Mouse (Mus musculus): ENCODE measurements around the gene Arhgef7. TPM values are rescaled to one million over a fixed set of nuclear protein-coding genes. Genes with fewer than 3 reads are reported as not detected.

The Arhgef7 gene
- total RNA-seq, 1 experiment, result 33.0 TPM

GRCm38 (mm10) chr8:11782607-11783006 lies 55.1 kb downstream of the Arhgef7 start:
- TF ChIP-seq ZC3H11A (IDR thresholded peaks at IDR 0.05; ENCODE audit: borderline replicate concordance, low read depth, low read length) (no peak), ZNF384 (IDR thresholded peaks at IDR 0.05; ENCODE audit: low read depth, low read length) (no peak), HCFC1 (IDR thresholded peaks at IDR 0.05; ENCODE audit: borderline replicate concordance, insufficient read depth, low read length) (no peak), CHD2 (IDR thresholded peaks at IDR 0.05; ENCODE audit: low read depth, low read length) (no peak), MAFK (IDR thresholded peaks at IDR 0.05; ENCODE audit: insufficient read depth, low read depth, low read length) (no peak)
- in situ Hi-C loops (cut with MboI; ENCODE audit: low sequenced_read_pairs in 2 of 2, unreplicated experiment in 2 of 2), result no loop called here
- Histone ChIP-seq H3K4me1 (ENCODE audit: control insufficient read depth in 2 of 2, insufficient read depth in 2 of 2, low read length in 2 of 2, poor library complexity in 1 of 2) (peaks cover 0 to 3% of the 10 kb centered on the region in 2 experiments; a peak in 1 of 4 replicates), H3K27ac (ENCODE audit: insufficient read depth, low read depth, low read length, poor library complexity, severe bottlenecking) (no peak overlapping the region), H3K36me3 (ENCODE audit: control insufficient read depth, insufficient read depth, low read length, poor library complexity, severe bottlenecking) (peaks cover 25% of the 10 kb centered on the region; the same call in 1 of the 2 replicates), H3K9ac (ENCODE audit: insufficient read depth, low read depth, low read length, poor library complexity, severe bottlenecking) (no peak overlapping the region), H3K4me3 (ENCODE audit: insufficient read depth in 1 of 2, low read depth in 1 of 2, low read length in 2 of 2, poor library complexity in 1 of 2, severe bottlenecking in 1 of 2) (no peak overlapping the region), H3K9me3 (ENCODE audit: control insufficient read depth, insufficient read depth, low read depth, low read length) (no peaks in the 10 kb centered on the region)
- no peak for DNase-seq (ENCODE audit: low read depth, low spot score)

DNA sequence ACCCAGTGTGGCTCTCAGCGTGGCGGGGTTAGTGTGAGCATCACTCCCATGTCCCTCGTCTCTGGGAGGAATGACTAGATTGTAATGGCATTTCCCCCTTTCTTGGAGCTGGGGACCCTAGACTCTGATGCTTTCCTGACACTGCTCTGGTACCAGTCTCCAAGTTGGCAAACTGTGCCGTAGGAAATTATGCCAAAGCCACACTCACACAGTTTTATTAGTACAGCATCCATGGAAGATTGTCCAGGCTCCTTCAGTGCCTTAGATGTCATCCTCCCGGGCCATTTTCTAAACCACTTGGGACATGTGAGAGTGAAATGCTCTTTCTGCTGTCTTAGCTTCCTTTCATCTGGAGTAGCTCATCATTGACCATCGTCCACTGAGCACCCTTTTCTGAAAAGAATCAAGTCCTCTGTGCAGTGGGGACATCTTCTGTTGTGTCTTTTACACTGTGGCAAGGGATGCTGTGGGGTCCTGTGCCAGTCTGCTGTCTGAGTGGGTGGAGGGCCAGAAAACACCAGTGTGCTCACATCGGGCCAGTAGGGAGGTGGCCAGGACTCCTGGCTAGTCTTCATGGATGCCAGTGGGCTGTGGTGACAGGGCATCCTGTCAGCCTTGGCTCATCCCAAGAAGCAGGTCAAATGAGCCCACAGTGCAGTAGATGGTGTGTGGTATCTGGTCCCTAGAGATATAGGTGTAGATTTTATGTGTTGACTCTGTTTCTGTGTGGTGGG lies 56.5 kb downstream of the Arhgef7 start:
- TF ChIP-seq MAFK (IDR thresholded peaks at IDR 0.05; ENCODE audit: insufficient read depth, low read depth, low read length), result no peak
- TF ChIP-seq HCFC1 (IDR thresholded peaks at IDR 0.05; ENCODE audit: borderline replicate concordance, insufficient read depth, low read length), result no peak
- TF ChIP-seq ZNF384 (IDR thresholded peaks at IDR 0.05; ENCODE audit: low read depth, low read length), result no peak
- TF ChIP-seq CHD2 (IDR thresholded peaks at IDR 0.05; ENCODE audit: low read depth, low read length), result no peak
- no peak for TF ChIP-seq ZC3H11A (IDR thresholded peaks at IDR 0.05; ENCODE audit: borderline replicate concordance, low read depth, low read length)

DNA sequence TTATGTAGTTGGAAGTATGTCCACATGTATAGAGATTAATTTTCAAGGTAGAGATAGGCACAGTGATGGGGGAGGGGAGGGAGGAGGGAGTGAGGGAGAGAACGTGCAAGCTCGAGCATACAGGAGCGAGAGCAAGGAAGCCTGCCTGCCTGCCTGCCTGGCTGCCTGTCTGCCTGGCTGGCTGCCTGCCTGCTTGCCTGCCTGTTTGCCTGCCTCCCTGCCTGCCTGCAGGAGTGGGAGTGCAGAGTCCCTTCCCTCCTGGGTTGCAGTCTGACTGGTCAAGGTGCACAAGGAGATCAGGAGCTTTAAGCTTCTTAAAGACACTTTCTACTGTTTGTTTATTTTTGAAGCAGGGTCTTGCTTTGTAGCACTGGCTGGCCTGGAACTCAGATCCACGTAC lies 57.6 kb downstream of the Arhgef7 start:
- DNase-seq (ENCODE audit: low read depth, low spot score), result no peak
- Histone ChIP-seq H3K4me1 (ENCODE audit: control insufficient read depth in 2 of 2, insufficient read depth in 2 of 2, low read length in 2 of 2, poor library complexity in 1 of 2) (no peaks in the 10 kb centered on the region), H3K9ac (ENCODE audit: insufficient read depth, low read depth, low read length, poor library complexity, severe bottlenecking) (no peak overlapping the region), H3K27ac (ENCODE audit: insufficient read depth, low read depth, low read length, poor library complexity, severe bottlenecking) (no peak overlapping the region), H3K36me3 (ENCODE audit: control insufficient read depth, insufficient read depth, low read length, poor library complexity, severe bottlenecking) (peaks cover 25% of the 10 kb centered on the region; the same call in 1 of the 2 replicates), H3K9me3 (ENCODE audit: control insufficient read depth, insufficient read depth, low read depth, low read length) (no peaks in the 10 kb centered on the region), H3K4me3 (ENCODE audit: insufficient read depth in 1 of 2, low read depth in 1 of 2, low read length in 2 of 2, poor library complexity in 1 of 2, severe bottlenecking in 1 of 2) (no peak overlapping the region)
- no peak for TF ChIP-seq ZC3H11A (IDR thresholded peaks at IDR 0.05; ENCODE audit: borderline replicate concordance, low read depth, low read length)
- TF ChIP-seq HCFC1 (IDR thresholded peaks at IDR 0.05; ENCODE audit: borderline replicate concordance, insufficient read depth, low read length), result no peak
- TF ChIP-seq MAFK (IDR thresholded peaks at IDR 0.05; ENCODE audit: insufficient read depth, low read depth, low read length), result no peak
- TF ChIP-seq CHD2 (IDR thresholded peaks at IDR 0.05; ENCODE audit: low read depth, low read length), result no peak
- TF ChIP-seq ZNF384 (IDR thresholded peaks at IDR 0.05; ENCODE audit: low read depth, low read length), result no peak
- in situ Hi-C loops (cut with MboI; ENCODE audit: low sequenced_read_pairs in 2 of 2, unreplicated experiment in 2 of 2), result no loop called here

More for the DNA sequence above, 56.5 kb downstream of the Arhgef7 start:
- peaks cover 0 to 3% of the 10 kb centered on the region in 2 experiments; a peak in 1 of 4 replicates for H3K4me1 ChIP-seq (ENCODE audit: control insufficient read depth in 2 of 2, insufficient read depth in 2 of 2, low read length in 2 of 2, poor library complexity in 1 of 2)
- H3K36me3 ChIP-seq (ENCODE audit: control insufficient read depth, insufficient read depth, low read length, poor library complexity, severe bottlenecking), result peaks cover 25% of the 10 kb centered on the region; the same call in 1 of the 2 replicates
- no peak overlapping the region for H3K9ac ChIP-seq (ENCODE audit: insufficient read depth, low read depth, low read length, poor library complexity, severe bottlenecking)
- H3K27ac ChIP-seq (ENCODE audit: insufficient read depth, low read depth, low read length, poor library complexity, severe bottlenecking), result no peak overlapping the region
- no peak overlapping the region for H3K4me3 ChIP-seq (ENCODE audit: insufficient read depth in 1 of 2, low read depth in 1 of 2, low read length in 2 of 2, poor library complexity in 1 of 2, severe bottlenecking in 1 of 2)
- no peaks in the 10 kb centered on the region for H3K9me3 ChIP-seq (ENCODE audit: control insufficient read depth, insufficient read depth, low read depth, low read length)
- no peak for DNase-seq (ENCODE audit: low read depth, low spot score)
- in situ Hi-C loops (cut with MboI; ENCODE audit: low sequenced_read_pairs in 2 of 2, unreplicated experiment in 2 of 2), result no loop called here

GRCm38 (mm10) chr8:11785539-11786046 lies 58.1 kb downstream of the Arhgef7 start:
- Histone ChIP-seq H3K27ac (ENCODE audit: insufficient read depth, low read depth, low read length, poor library complexity, severe bottlenecking) (no peak overlapping the region), H3K9me3 (ENCODE audit: control insufficient read depth, insufficient read depth, low read depth, low read length) (no peaks in the 10 kb centered on the region), H3K9ac (ENCODE audit: insufficient read depth, low read depth, low read length, poor library complexity, severe bottlenecking) (no peak overlapping the region), H3K4me3 (ENCODE audit: insufficient read depth in 1 of 2, low read depth in 1 of 2, low read length in 2 of 2, poor library complexity in 1 of 2, severe bottlenecking in 1 of 2) (no peak overlapping the region), H3K4me1 (ENCODE audit: control insufficient read depth in 2 of 2, insufficient read depth in 2 of 2, low read length in 2 of 2, poor library complexity in 1 of 2) (no peaks in the 10 kb centered on the region), H3K36me3 (ENCODE audit: control insufficient read depth, insufficient read depth, low read length, poor library complexity, severe bottlenecking) (peaks cover 25% of the 10 kb centered on the region; the same call in 1 of the 2 replicates)
- TF ChIP-seq CHD2 (IDR thresholded peaks at IDR 0.05; ENCODE audit: low read depth, low read length) (no peak), MAFK (IDR thresholded peaks at IDR 0.05; ENCODE audit: insufficient read depth, low read depth, low read length) (no peak)
- DNase-seq (ENCODE audit: low read depth, low spot score), result no peak
- in situ Hi-C loops (cut with MboI; ENCODE audit: low sequenced_read_pairs in 2 of 2, unreplicated experiment in 2 of 2), result no loop called here
